Mouse (Mus musculus): ENCODE data around the gene Nhlh1.

DNA sequence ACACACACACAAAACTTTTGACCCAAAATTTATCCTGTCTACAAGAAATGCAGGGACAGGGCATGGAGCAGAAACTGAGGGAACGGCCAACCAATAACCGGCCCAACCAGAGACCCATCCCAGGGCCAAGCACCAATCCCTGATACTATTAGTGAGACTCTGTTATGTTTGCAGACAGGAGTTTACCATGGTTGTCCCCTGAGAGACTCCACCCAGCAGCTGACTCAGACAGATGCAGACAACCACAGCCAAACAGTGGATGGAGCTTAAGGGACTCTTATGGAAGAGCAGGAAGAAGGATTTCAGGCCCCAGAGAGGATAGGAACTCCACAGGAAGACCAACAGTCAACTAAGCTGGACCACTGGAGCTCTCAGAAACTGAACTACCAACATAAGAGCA is 27.5 kb downstream of the Nhlh1 start:
- no peak for TF ChIP-seq CTCF (IDR thresholded peaks at IDR 0.05; ENCODE audit: borderline replicate concordance, insufficient read depth, low read depth, low read length)
- TF ChIP-seq POLR2A (IDR thresholded peaks at IDR 0.05; ENCODE audit: borderline replicate concordance, insufficient read depth, low read length) = no peak
